Mouse (Mus musculus) CH12.LX (cell line): Measurements from ENCODE around the gene Etv6.

Source experiments
- CHD2 ChIP-seq: IDR thresholded peaks from 2 replicates; pipeline ENCODE4 v1.6.1; 2011; ENCODE audit warnings: low read length, improper control_type of control experiment
- CTCF ChIP-seq, 2 experiments: IDR thresholded peaks in 1 of 2; conservative IDR thresholded peaks in 1 of 2; 2 replicates each; pipeline ENCODE4 v1.5.1; 2011 to 2012; ENCODE audit warnings: low read depth in 2 of 2, low read length in 2 of 2, improper control_type of control experiment in 1 of 2, inconsistent platforms in 1 of 2, mild to moderate bottlenecking in 1 of 2, moderate library complexity in 1 of 2
- EP300 ChIP-seq: IDR thresholded peaks from 2 replicates; pipeline ENCODE4 v1.6.1; 2011; ENCODE audit warnings: low read length, improper control_type of control experiment
- HCFC1 ChIP-seq: IDR thresholded peaks from 2 replicates; pipeline ENCODE4 v1.6.1; 2012; ENCODE audit warnings: low read depth, mild to moderate bottlenecking, inconsistent platforms, low read length, improper control_type of control experiment
- POLR2A ChIP-seq: IDR thresholded peaks from 2 replicates; pipeline ENCODE4 v1.6.1; 2011; ENCODE audit warnings: low read depth, mild to moderate bottlenecking, improper control_type of control experiment, low read length
- POLR2AphosphoS2 ChIP-seq: IDR thresholded peaks from 2 replicates; pipeline ENCODE4 v1.6.1; 2011; ENCODE audit warnings: low read depth, low read length, improper control_type of control experiment
- RCOR1 ChIP-seq: conservative IDR thresholded peaks from 2 replicates; pipeline ENCODE4 v1.6.1; 2012; ENCODE audit warnings: low read depth, mild to moderate bottlenecking, inconsistent platforms, low read length, improper control_type of control experiment
- ZC3H11A ChIP-seq: IDR thresholded peaks from 2 replicates; pipeline ENCODE4 v1.6.1; 2012; ENCODE audit warnings: low read depth, mild to moderate bottlenecking, inconsistent platforms, low read length, improper control_type of control experiment
- ZKSCAN1 ChIP-seq: IDR thresholded peaks from 2 replicates; pipeline ENCODE4 v1.6.1; 2012; ENCODE audit warnings: low read depth, inconsistent platforms, low read length, improper control_type of control experiment, borderline replicate concordance

- TF ChIP-seq CTCF (conservative IDR thresholded peaks at IDR 0.05 in 1 of 2, IDR thresholded peaks at IDR 0.05 in 1 of 2; ENCODE audit: low read depth in 2 of 2, low read length in 2 of 2) (no peak), CHD2 (no peak), EP300 (no peak), POLR2AphosphoS2 (no peak), ZC3H11A (no peak), ZKSCAN1 (no peak), POLR2A (no peak), RCOR1 (no peak), HCFC1 (no peak)
These were observed 74.7 kb downstream of the Etv6 start for GRCm38 (mm10) chr6:134110206-134110605.
